ENCODE assay signal across 18 mouse cellular contexts in the genomic region with DNA sequence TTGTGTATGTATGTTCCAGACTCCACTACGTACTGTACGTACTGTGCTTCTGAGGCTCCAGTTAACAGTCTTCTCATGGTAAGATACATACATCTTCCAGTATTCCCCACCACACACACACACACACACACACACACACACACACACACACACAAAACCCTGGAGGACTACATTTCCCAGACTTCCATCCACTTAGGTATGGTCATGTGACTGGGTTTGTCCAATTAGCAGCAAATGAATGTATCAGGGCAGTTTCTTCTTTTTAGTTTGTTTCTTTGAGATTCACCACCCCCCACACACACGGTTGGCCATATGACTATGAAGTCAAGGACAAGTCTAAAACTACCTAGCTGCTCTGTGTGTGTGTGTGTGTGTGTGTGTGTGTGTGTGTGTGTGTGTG. TPM values are rescaled to one million over a fixed set of nuclear protein-coding genes. Genes with fewer than 3 reads are reported as not detected.
DNase-seq lines count a peak whose midpoint lies in the region; ATAC-seq lines count a peak whose summit lies in the region.
"Had no signal": no experiment of that assay in that cellular context is flagged by ENCODE, and none has a peak within 500 bp of the region (broad histone marks: within the 10 kb centered on the region; RNA-seq: fewer than 3 reads in every experiment).

No protein-coding gene starts in this region.

- H3K36me3 ChIP-seq in embryonic facial prominence, embryonic 11.5 days (replicated peaks; ENCODE audit: control insufficient read depth, insufficient read depth, low read depth, low read length): no peaks in the 10 kb centered on the region
- no peaks in the 10 kb centered on the region for H3K36me3 ChIP-seq in embryonic facial prominence, embryonic 10.5 days (replicated peaks)
- H3K36me3 ChIP-seq in liver, embryonic 11.5 days (ENCODE audit: control insufficient read depth, insufficient read depth, low read length): no peaks in the 10 kb centered on the region
- H3K36me3 ChIP-seq: embryonic facial prominence, embryonic 15.5 days; heart, embryonic 10.5 days; lung, embryonic 15.5 days had no signal

- H3K9ac ChIP-seq in embryonic facial prominence, embryonic 11.5 days (replicated peaks; ENCODE audit: low read length): no peak overlapping the region
- no peak overlapping the region for H3K9ac ChIP-seq in liver, embryonic 11.5 days (ENCODE audit: low read depth, low read length)
- H3K9ac ChIP-seq: embryonic facial prominence, embryonic 15.5 days; lung, embryonic 15.5 days had no signal

- peak; percentile 33 for DNase-seq in embryonic facial prominence, embryonic 11.5 days (ENCODE audit: low spot score)
- no peak for DNase-seq in embryonic facial prominence, embryonic 10.5 days (ENCODE audit: low spot score)
- peak; percentile 37 for DNase-seq in testis, postnatal 10 days (ENCODE audit: low spot score)
- DNase-seq in testis, postnatal 14 days (ENCODE audit: low spot score): no peak
- no peak for DNase-seq in liver, embryonic 11.5 days (ENCODE audit: low spot score)
- no peak for DNase-seq in urinary bladder, postnatal 36 days (ENCODE audit: low spot score in 2 of 2)
- DNase-seq in adrenal gland, adult 18-20 months (ENCODE audit: low spot score in 2 of 2): no peak
- DNase-seq in urinary bladder, postnatal 14 days (ENCODE audit: low spot score): no peak
- DNase-seq: cerebellum, postnatal 25 days; gastrocnemius, adult 2 months; kidney, adult 11 months; kidney, postnatal 4 days had no signal

- ATAC-seq in embryonic facial prominence, embryonic 11.5 days (replicated peaks; ENCODE audit: insufficient number of reproducible peaks, low FRiP score, low TSS enrichment, low read depth): no peak
- ATAC-seq in liver, embryonic 11.5 days (replicated peaks; ENCODE audit: low FRiP score): peak; percentile 67; the same call in 1 of the 2 replicates

- H3K4me2 ChIP-seq in embryonic facial prominence, embryonic 11.5 days (ENCODE audit: low read depth, low read length): no peak overlapping the region
- peak overlapping the region; percentile 35 for H3K4me2 ChIP-seq in liver, embryonic 11.5 days
- H3K4me2 ChIP-seq: embryonic facial prominence, embryonic 15.5 days; lung, embryonic 15.5 days had no signal

- WGBS in embryonic facial prominence, embryonic 11.5 days: 84% methylated on average over 3 of the region's 3 CpGs
- 90% methylated on average over 3 of the region's 3 CpGs for WGBS in embryonic facial prominence, embryonic 10.5 days
- 86% methylated on average over 3 of the region's 3 CpGs for WGBS in liver, embryonic 11.5 days

- H3K4me3 ChIP-seq in embryonic facial prominence, embryonic 11.5 days (ENCODE audit: low read depth, low read length): no peak overlapping the region
- no peak overlapping the region for H3K4me3 ChIP-seq in embryonic facial prominence, embryonic 10.5 days
- H3K4me3 ChIP-seq in liver, embryonic 11.5 days (ENCODE audit: low read depth, low read length): no peak overlapping the region
- H3K4me3 ChIP-seq: embryonic facial prominence, embryonic 15.5 days; gastrocnemius, adult 2 months; heart, embryonic 10.5 days; lung, embryonic 15.5 days had no signal

- H3K27me3 ChIP-seq in embryonic facial prominence, embryonic 11.5 days (ENCODE audit: control insufficient read depth, insufficient read depth, low read length): no peaks in the 10 kb centered on the region
- peaks cover 5% of the 10 kb centered on the region; the same call in 1 of the 2 replicates for H3K27me3 ChIP-seq in embryonic facial prominence, embryonic 10.5 days (replicated peaks; ENCODE audit: low read depth, poor library complexity, severe bottlenecking)
- peaks cover 5% of the 10 kb centered on the region for H3K27me3 ChIP-seq in liver, embryonic 11.5 days (replicated peaks; ENCODE audit: control insufficient read depth, insufficient read depth, low read length)
- H3K27me3 ChIP-seq: embryonic facial prominence, embryonic 15.5 days; lung, embryonic 15.5 days had no signal

- no peaks in the 10 kb centered on the region for H3K9me3 ChIP-seq in embryonic facial prominence, embryonic 11.5 days (replicated peaks; ENCODE audit: control insufficient read depth, low read length)
- no peaks in the 10 kb centered on the region for H3K9me3 ChIP-seq in embryonic facial prominence, embryonic 10.5 days
- H3K9me3 ChIP-seq in liver, embryonic 11.5 days (ENCODE audit: control insufficient read depth, low read length): no peaks in the 10 kb centered on the region
- H3K9me3 ChIP-seq: embryonic facial prominence, embryonic 15.5 days; heart, embryonic 10.5 days; lung, embryonic 15.5 days; megakaryocyte, embryonic 14.5 days had no signal

- no peak overlapping the region for H3K27ac ChIP-seq in embryonic facial prominence, embryonic 11.5 days (replicated peaks; ENCODE audit: low read depth, low read length)
- no peak overlapping the region for H3K27ac ChIP-seq in embryonic facial prominence, embryonic 10.5 days (replicated peaks)
- no peak overlapping the region for H3K27ac ChIP-seq in liver, embryonic 11.5 days (ENCODE audit: low read depth, low read length)
- H3K27ac ChIP-seq: embryonic facial prominence, embryonic 15.5 days; gastrocnemius, adult 2 months; heart, embryonic 10.5 days; lung, embryonic 15.5 days had no signal

- no peaks in the 10 kb centered on the region for H3K4me1 ChIP-seq in embryonic facial prominence, embryonic 11.5 days (ENCODE audit: control insufficient read depth, insufficient read depth, low read length)
- peaks cover 24% of the 10 kb centered on the region for H3K4me1 ChIP-seq in embryonic facial prominence, embryonic 10.5 days
- H3K4me1 ChIP-seq in liver, embryonic 11.5 days (replicated peaks; ENCODE audit: control insufficient read depth, insufficient read depth, low read length): peaks cover 4% of the 10 kb centered on the region

RNA-seq across cellular contexts. Expression of gene Chit1, which starts 1.0 kb away (rescaled TPM):
- polyA plus RNA-seq in embryonic facial prominence, embryonic 11.5 days (2014; fragmentation: Nextera tagmentation; extraction: Ambion mirVana): not detected in 2 replicates
- polyA plus RNA-seq in embryonic facial prominence, embryonic 10.5 days (2016; fragmentation: Nextera tagmentation; extraction: Ambion mirVana): 0.09 TPM in 1 of 2 replicates, not detected in the other
- not detected in 2 replicates for polyA plus RNA-seq in liver, embryonic 11.5 days (2014; fragmentation: Nextera tagmentation; extraction: Ambion mirVana)
- total RNA-seq in adrenal gland, adult 18-20 months (2021): not detected
- total RNA-seq: gastrocnemius, adult 2 months had no signal
- polyA plus RNA-seq: hindbrain, embryonic 11.5 days; urinary bladder, adult 2 months had no signal

RNA-seq across cellular contexts. Expression of gene Btg2, which starts 31.1 kb away (rescaled TPM):
- polyA plus RNA-seq in embryonic facial prominence, embryonic 11.5 days (2014; fragmentation: Nextera tagmentation; extraction: Ambion mirVana): 38.1 and 38.9 TPM in 2 replicates
- polyA plus RNA-seq in embryonic facial prominence, embryonic 10.5 days (2016; fragmentation: Nextera tagmentation; extraction: Ambion mirVana): 32.5 and 40.4 TPM in 2 replicates
- polyA plus RNA-seq in liver, embryonic 11.5 days (2014; fragmentation: Nextera tagmentation; extraction: Ambion mirVana): 38.6 and 39.9 TPM in 2 replicates
- 10 to 100 TPM; 23.1 to 32.7 TPM for total RNA-seq in adrenal gland, adult 18-20 months (2021)

Comparison
In these comparisons a context has a peak if more than half of its experiments do, and no peak if none do; other contexts are left out.
1. DNase-seq: peak in embryonic facial prominence, embryonic 11.5 days (single experiment) and testis, postnatal 10 days (single experiment); none in embryonic facial prominence, embryonic 10.5 days (single experiment), testis, postnatal 14 days (single experiment), liver, embryonic 11.5 days (single experiment), urinary bladder, postnatal 36 days (0 of 2), adrenal gland, adult 18-20 months (0 of 2) and urinary bladder, postnatal 14 days (single experiment).